Mouse (Mus musculus): Measurements from ENCODE around the gene Npr2.

DNA sequence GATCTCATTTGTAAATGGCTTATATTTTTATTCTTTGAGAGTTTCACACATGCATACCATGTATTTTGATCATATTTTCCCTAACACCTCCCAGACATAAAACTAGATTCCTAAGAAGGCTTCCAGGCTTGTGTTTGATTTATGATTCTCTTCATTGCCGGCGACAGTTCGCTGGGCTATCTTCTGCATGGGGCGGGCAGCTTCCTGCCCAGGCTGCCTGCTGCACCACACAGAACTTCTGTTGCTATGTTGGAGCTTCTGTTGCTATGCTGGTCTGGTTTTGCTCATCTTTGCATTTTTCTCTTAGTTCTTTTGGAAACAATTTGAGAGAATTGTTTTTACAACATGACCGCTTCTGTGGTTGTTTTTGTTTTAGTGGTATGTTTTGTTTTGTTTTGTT lies 40.2 kb upstream of the Npr2 start:
- TF ChIP-seq CTCF (IDR thresholded peaks at IDR 0.05; ENCODE audit: low read depth, low read length) = no peak
- TF ChIP-seq GATA1 (IDR thresholded peaks at IDR 0.05; ENCODE audit: borderline replicate concordance, low read length) = no peak
